Mouse (Mus musculus): Measurements from ENCODE around the gene Trpm3. TPM values are rescaled to one million over a fixed set of nuclear protein-coding genes. Genes with fewer than 3 reads are reported as not detected.

Trpm3 gene
- polyA plus RNA-seq, 1 experiment from 2014 or later, result 23.3 TPM

- no peaks in the 10 kb centered on the region for H3K4me1 ChIP-seq (ENCODE audit: control insufficient read depth, insufficient read depth, low read length)
- no peaks in the 10 kb centered on the region for H3K36me3 ChIP-seq (ENCODE audit: control insufficient read depth, insufficient read depth, low read length)
- H3K4me3 ChIP-seq (ENCODE audit: low read depth, low read length), result no peak overlapping the region
- H3K27ac ChIP-seq (ENCODE audit: low read depth, low read length), result no peak overlapping the region
- no peaks in the 10 kb centered on the region for H3K9me3 ChIP-seq (ENCODE audit: control insufficient read depth, low read length)
- no peak for ATAC-seq (ENCODE audit: low read depth)
- WGBS, result 69% methylated on average over 9 of the region's 9 CpGs
- H3K4me2 ChIP-seq (ENCODE audit: low read depth, low read length), result no peak overlapping the region
- H3K9ac ChIP-seq (replicated peaks; ENCODE audit: low read depth, low read length), result no peak overlapping the region
- H3K27me3 ChIP-seq (ENCODE audit: control insufficient read depth, insufficient read depth, low read length), result no peaks in the 10 kb centered on the region
Measured at GRCm38 (mm10) chr19:22926753-22927152, 787.9 kb downstream of the Trpm3 start.

DNA sequence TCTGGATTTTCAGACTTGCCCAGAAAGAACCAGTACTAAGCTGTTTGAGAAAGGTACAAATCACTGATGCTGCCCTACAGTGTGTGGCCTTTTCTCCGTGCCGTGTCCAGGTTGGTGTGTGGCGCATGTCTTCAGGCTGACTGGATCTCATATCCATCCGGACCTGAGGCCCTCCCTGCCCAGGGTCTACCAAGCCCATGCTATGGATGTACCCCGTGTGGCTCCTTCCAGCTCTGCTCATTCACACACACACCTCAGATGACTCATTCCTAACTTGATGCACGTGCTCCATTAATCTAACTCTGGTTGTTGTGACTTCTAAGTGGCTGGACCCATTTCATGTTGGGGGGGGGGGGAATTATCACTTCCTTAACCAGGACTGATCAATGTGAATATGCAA is 789.5 kb downstream of the Trpm3 start:
- Histone ChIP-seq H3K36me3 (ENCODE audit: control insufficient read depth, insufficient read depth, low read length) (no peaks in the 10 kb centered on the region), H3K27ac (ENCODE audit: low read depth, low read length) (no peak overlapping the region), H3K9ac (replicated peaks; ENCODE audit: low read depth, low read length) (no peak overlapping the region), H3K27me3 (ENCODE audit: control insufficient read depth, insufficient read depth, low read length) (no peaks in the 10 kb centered on the region), H3K4me1 (ENCODE audit: control insufficient read depth, insufficient read depth, low read length) (no peaks in the 10 kb centered on the region), H3K9me3 (ENCODE audit: control insufficient read depth, low read length) (no peaks in the 10 kb centered on the region), H3K4me3 (ENCODE audit: low read depth, low read length) (no peak overlapping the region), H3K4me2 (ENCODE audit: low read depth, low read length) (no peak overlapping the region)
- ATAC-seq (ENCODE audit: low read depth), result no peak
- WGBS, result 91% methylated on average over 6 of the region's 6 CpGs

DNA sequence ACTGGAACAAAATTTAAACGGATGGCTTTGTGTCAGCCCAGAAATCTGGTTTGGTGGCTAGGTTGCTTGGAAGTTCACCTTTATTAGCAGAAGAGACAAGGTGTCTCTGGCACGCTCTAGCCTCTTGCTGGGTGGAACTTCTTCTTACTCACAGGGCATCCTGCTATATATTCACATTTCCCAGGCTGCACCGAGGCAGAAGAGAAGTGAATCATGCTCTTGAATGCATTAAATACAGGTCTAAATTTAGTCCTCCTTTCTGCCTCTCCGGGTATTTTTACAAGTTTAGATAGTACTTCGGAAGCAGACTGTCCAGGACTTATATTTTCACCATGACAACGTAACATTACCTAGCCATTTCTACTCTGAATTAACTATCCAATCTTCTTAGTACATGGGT is 790.9 kb downstream of the Trpm3 start:
- WGBS, result 88% methylated on average over 6 of the region's 6 CpGs
- ATAC-seq (ENCODE audit: low read depth), result no peak

GRCm38 (mm10) chr19:22930368-22930834 is 791.6 kb downstream of the Trpm3 start:
- Histone ChIP-seq H3K9ac (replicated peaks; ENCODE audit: low read depth, low read length) (no peak overlapping the region), H3K4me3 (ENCODE audit: low read depth, low read length) (no peak overlapping the region), H3K9me3 (ENCODE audit: control insufficient read depth, low read length) (no peaks in the 10 kb centered on the region), H3K27ac (ENCODE audit: low read depth, low read length) (no peak overlapping the region), H3K4me1 (ENCODE audit: control insufficient read depth, insufficient read depth, low read length) (no peaks in the 10 kb centered on the region), H3K27me3 (ENCODE audit: control insufficient read depth, insufficient read depth, low read length) (no peaks in the 10 kb centered on the region), H3K4me2 (ENCODE audit: low read depth, low read length) (no peak overlapping the region), H3K36me3 (ENCODE audit: control insufficient read depth, insufficient read depth, low read length) (no peaks in the 10 kb centered on the region)
- WGBS, result 65% methylated on average over 7 of the region's 7 CpGs
- ATAC-seq (ENCODE audit: low read depth), result peak; percentile 69

More for the DNA sequence above, 790.9 kb downstream of the Trpm3 start:
- no peaks in the 10 kb centered on the region for H3K36me3 ChIP-seq (ENCODE audit: control insufficient read depth, insufficient read depth, low read length)
- no peak overlapping the region for H3K9ac ChIP-seq (replicated peaks; ENCODE audit: low read depth, low read length)
- no peaks in the 10 kb centered on the region for H3K4me1 ChIP-seq (ENCODE audit: control insufficient read depth, insufficient read depth, low read length)
- no peak overlapping the region for H3K4me3 ChIP-seq (ENCODE audit: low read depth, low read length)
- no peaks in the 10 kb centered on the region for H3K27me3 ChIP-seq (ENCODE audit: control insufficient read depth, insufficient read depth, low read length)
- H3K4me2 ChIP-seq (ENCODE audit: low read depth, low read length), result no peak overlapping the region
- H3K9me3 ChIP-seq (ENCODE audit: control insufficient read depth, low read length), result no peaks in the 10 kb centered on the region
- no peak overlapping the region for H3K27ac ChIP-seq (ENCODE audit: low read depth, low read length)

DNA sequence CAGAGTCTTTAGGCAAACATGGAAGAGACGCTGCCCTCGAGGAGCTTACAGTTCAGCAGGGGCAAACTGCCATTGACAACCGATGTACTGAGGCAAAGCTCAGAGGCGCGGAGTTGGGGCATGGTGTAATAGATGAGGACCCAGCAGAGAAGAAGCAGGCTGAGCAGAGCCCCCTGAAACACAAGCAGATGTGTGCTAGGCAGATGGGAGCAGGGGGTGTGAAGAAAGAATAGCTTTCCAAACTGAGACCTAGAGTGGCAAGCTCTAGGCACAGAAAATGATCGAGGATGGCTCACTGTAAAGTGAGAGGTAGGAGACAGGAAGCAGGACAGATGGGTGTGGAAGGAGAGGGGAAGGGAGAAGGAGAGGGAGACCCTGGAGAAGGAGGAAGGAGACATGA is 792.2 kb downstream of the Trpm3 start:
- H3K36me3 ChIP-seq (ENCODE audit: control insufficient read depth, insufficient read depth, low read length), result no peaks in the 10 kb centered on the region
- H3K9me3 ChIP-seq (ENCODE audit: control insufficient read depth, low read length), result no peaks in the 10 kb centered on the region
- H3K27ac ChIP-seq (ENCODE audit: low read depth, low read length), result no peak overlapping the region
- no peaks in the 10 kb centered on the region for H3K27me3 ChIP-seq (ENCODE audit: control insufficient read depth, insufficient read depth, low read length)
- 88% methylated on average over 6 of the region's 6 CpGs for WGBS
- no peak for ATAC-seq (ENCODE audit: low read depth)
- H3K4me1 ChIP-seq (ENCODE audit: control insufficient read depth, insufficient read depth, low read length), result no peaks in the 10 kb centered on the region
- no peak overlapping the region for H3K9ac ChIP-seq (replicated peaks; ENCODE audit: low read depth, low read length)
- no peak overlapping the region for H3K4me2 ChIP-seq (ENCODE audit: low read depth, low read length)
- no peak overlapping the region for H3K4me3 ChIP-seq (ENCODE audit: low read depth, low read length)

- Histone ChIP-seq H3K9ac (replicated peaks; ENCODE audit: low read depth, low read length) (no peak overlapping the region), H3K27me3 (ENCODE audit: control insufficient read depth, insufficient read depth, low read length) (no peaks in the 10 kb centered on the region), H3K4me1 (ENCODE audit: control insufficient read depth, insufficient read depth, low read length) (no peaks in the 10 kb centered on the region; the same call in 1 of the 2 replicates), H3K4me3 (ENCODE audit: low read depth, low read length) (no peak overlapping the region), H3K4me2 (ENCODE audit: low read depth, low read length) (no peak overlapping the region), H3K36me3 (ENCODE audit: control insufficient read depth, insufficient read depth, low read length) (no peaks in the 10 kb centered on the region), H3K9me3 (ENCODE audit: control insufficient read depth, low read length) (no peaks in the 10 kb centered on the region), H3K27ac (ENCODE audit: low read depth, low read length) (no peak overlapping the region)
- 87% methylated on average over 3 of the region's 3 CpGs for WGBS
- ATAC-seq (ENCODE audit: low read depth), result no peak
Measured at GRCm38 (mm10) chr19:22935067-22935466, 796.2 kb downstream of the Trpm3 start.

DNA sequence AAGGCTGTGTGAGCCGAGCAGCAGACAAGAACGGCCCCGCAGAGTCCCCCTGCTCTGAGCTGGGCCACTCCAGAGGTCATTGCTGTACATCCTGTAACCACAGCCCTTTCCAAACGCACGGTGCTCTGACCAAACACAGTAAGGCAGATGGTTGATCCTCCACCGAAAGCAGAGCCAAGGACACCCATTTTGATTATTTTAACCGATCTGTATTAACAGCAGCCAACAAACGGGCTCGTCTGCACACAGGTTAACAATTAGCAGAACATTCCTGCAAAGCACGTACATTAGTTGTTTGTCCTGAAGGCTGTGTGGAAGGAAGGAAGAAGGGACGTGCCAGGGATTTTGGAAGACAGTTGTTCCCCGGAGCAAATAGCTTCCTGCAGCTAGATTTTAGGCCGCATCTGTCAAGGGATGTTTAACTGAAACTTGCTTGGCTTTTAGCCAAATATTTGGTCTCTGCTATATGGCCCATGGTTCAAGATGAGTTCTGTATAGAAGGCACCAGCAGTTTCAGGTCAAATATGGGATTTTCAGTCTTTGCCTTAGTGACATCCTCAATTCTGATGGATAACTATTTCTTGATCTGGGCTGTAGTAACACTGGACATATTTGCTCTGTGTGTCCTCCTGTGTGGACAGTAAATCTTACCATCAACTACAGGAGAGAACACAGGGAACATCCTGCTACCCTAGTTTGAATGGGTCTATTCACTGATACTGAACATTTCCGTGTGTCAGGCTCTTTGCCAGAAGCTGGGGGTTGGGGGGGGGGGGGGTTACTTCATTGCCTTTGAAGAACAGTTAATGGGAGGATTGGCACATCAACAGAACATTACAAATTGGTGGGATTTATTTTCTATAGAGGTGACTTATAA is 800.2 kb downstream of the Trpm3 start:
- WGBS, result 48% methylated on average over 14 of the region's 14 CpGs
- Histone ChIP-seq H3K27ac (ENCODE audit: low read depth, low read length) (0 out of 2 replicates have a peak overlapping the region, but pooled peaks have one; percentile 4), H3K4me1 (ENCODE audit: control insufficient read depth, insufficient read depth, low read length) (peaks cover 4% of the 10 kb centered on the region; the same call in 1 of the 2 replicates), H3K27me3 (ENCODE audit: control insufficient read depth, insufficient read depth, low read length) (no peaks in the 10 kb centered on the region), H3K4me3 (ENCODE audit: low read depth, low read length) (no peak overlapping the region), H3K36me3 (ENCODE audit: control insufficient read depth, insufficient read depth, low read length) (no peaks in the 10 kb centered on the region), H3K4me2 (ENCODE audit: low read depth, low read length) (no peak overlapping the region), H3K9ac (replicated peaks; ENCODE audit: low read depth, low read length) (no peak overlapping the region), H3K9me3 (ENCODE audit: control insufficient read depth, low read length) (no peaks in the 10 kb centered on the region)
- ATAC-seq (ENCODE audit: low read depth), result peak; percentile 56; the same call in 1 of the 2 replicates

- Histone ChIP-seq H3K36me3 (ENCODE audit: control insufficient read depth, insufficient read depth, low read length) (no peaks in the 10 kb centered on the region), H3K9ac (replicated peaks; ENCODE audit: low read depth, low read length) (no peak overlapping the region), H3K4me2 (ENCODE audit: low read depth, low read length) (no peak overlapping the region), H3K4me1 (ENCODE audit: control insufficient read depth, insufficient read depth, low read length) (peaks cover 4% of the 10 kb centered on the region; the same call in 1 of the 2 replicates), H3K9me3 (ENCODE audit: control insufficient read depth, low read length) (no peaks in the 10 kb centered on the region), H3K27ac (ENCODE audit: low read depth, low read length) (peak overlapping the region; percentile 16; the same call in 1 of the 2 replicates), H3K4me3 (ENCODE audit: low read depth, low read length) (no peak overlapping the region), H3K27me3 (ENCODE audit: control insufficient read depth, insufficient read depth, low read length) (no peaks in the 10 kb centered on the region)
- ATAC-seq (ENCODE audit: low read depth), result no peak
- 62% methylated on average over 5 of the region's 5 CpGs for WGBS
Measured at GRCm38 (mm10) chr19:22939836-22940235, 801.0 kb downstream of the Trpm3 start.

- Histone ChIP-seq H3K9ac (replicated peaks; ENCODE audit: low read depth, low read length) (no peak overlapping the region), H3K4me3 (ENCODE audit: low read depth, low read length) (no peak overlapping the region), H3K4me2 (ENCODE audit: low read depth, low read length) (no peak overlapping the region), H3K36me3 (ENCODE audit: control insufficient read depth, insufficient read depth, low read length) (no peaks in the 10 kb centered on the region), H3K9me3 (ENCODE audit: control insufficient read depth, low read length) (no peaks in the 10 kb centered on the region), H3K27ac (ENCODE audit: low read depth, low read length) (peak overlapping the region; percentile 16; the same call in 1 of the 2 replicates), H3K4me1 (ENCODE audit: control insufficient read depth, insufficient read depth, low read length) (peaks cover 4% of the 10 kb centered on the region; the same call in 1 of the 2 replicates), H3K27me3 (ENCODE audit: control insufficient read depth, insufficient read depth, low read length) (no peaks in the 10 kb centered on the region)
- WGBS, result 50% methylated on average over 5 of the region's 5 CpGs
- peak; percentile 88 for ATAC-seq (ENCODE audit: low read depth)
Measured at GRCm38 (mm10) chr19:22940487-22940886, 801.6 kb downstream of the Trpm3 start.

All from neural tube, embryonic 14.5 days (tissue).